Mouse (Mus musculus) kidney, adult 2 months (tissue): ENCODE data around the gene Clec1b.

Source experiments
- CTCF ChIP-seq: fragments of 200-500 bp; conservative IDR thresholded peaks from 2 replicates; pipeline ENCODE4 v1.5.1; 2011; ENCODE audit warnings: low read depth, mild to moderate bottlenecking, control low read depth, low read length, moderate library complexity, mixed read lengths; ENCODE audit not compliant: insufficient read depth, insufficient read length
- POLR2A ChIP-seq: fragments of 200-500 bp; IDR thresholded peaks from one replicate; pipeline ENCODE4 v1.6.1; 2011; ENCODE audit warnings: low read depth, low read length, control low read depth

DNA sequence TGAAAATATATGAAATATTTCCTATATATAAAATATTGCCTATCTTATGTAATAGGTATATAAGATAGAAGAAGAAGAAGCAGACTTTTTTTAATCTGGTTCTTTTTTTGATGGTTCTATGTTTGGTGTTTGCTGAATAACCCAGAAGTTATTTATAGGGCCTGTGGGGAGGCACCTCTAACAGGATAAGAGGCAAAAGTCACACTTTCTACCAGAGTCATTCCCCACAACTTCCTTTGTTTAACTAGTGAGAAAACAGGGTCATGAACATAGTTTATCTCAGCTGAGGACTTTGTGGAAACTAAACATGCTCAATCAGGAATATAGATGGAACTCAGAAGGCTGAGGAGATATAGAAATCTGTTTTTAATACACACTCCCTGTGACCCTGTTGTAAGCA, 8.9 kb downstream of the Clec1b start:
- no peak for TF ChIP-seq POLR2A
- no peak for TF ChIP-seq CTCF
